In genomic region chr16:77252349-77252748, GRCm38 (mm10) we compare ENCODE assay signal across 15 mouse cellular contexts.
DNase-seq lines count a peak whose midpoint lies in the region; ATAC-seq and TF ChIP-seq lines count a peak whose summit lies in the region.
"Had no signal": no experiment of that assay in that cellular context is flagged by ENCODE, and none has a peak within 500 bp of the region (broad histone marks: within the 10 kb centered on the region; RNA-seq: fewer than 3 reads in every experiment).

No protein-coding gene starts in this region.

- H3K4me1 ChIP-seq in forebrain, embryonic 16.5 days (replicated peaks; ENCODE audit: control insufficient read depth, insufficient read depth, low read length), result no peaks in the 10 kb centered on the region
- H3K4me1 ChIP-seq in forebrain, embryonic 13.5 days, result no peaks in the 10 kb centered on the region
- no peaks in the 10 kb centered on the region for H3K4me1 ChIP-seq in kidney, postnatal 0 days (replicated peaks; ENCODE audit: insufficient read depth, low read length)
- H3K4me1 ChIP-seq in kidney, embryonic 14.5 days (ENCODE audit: control insufficient read depth, insufficient read depth, low read length), result no peaks in the 10 kb centered on the region
- H3K4me1 ChIP-seq: lung, embryonic 15.5 days; stomach, embryonic 15.5 days had no signal

- 25% methylated on average over 3 of the region's 3 CpGs for WGBS in forebrain, embryonic 16.5 days
- 37% methylated on average over 3 of the region's 3 CpGs for WGBS in forebrain, embryonic 13.5 days
- WGBS in kidney, postnatal 0 days, result 47% methylated on average over 3 of the region's 3 CpGs
- 55% methylated on average over 3 of the region's 3 CpGs for WGBS in kidney, embryonic 14.5 days

- peak; percentile 69 for TF ChIP-seq CTCF in kidney, postnatal 0 days (IDR thresholded peaks at IDR 0.05; ENCODE audit: low read depth)

- no peaks in the 10 kb centered on the region for H3K27me3 ChIP-seq in forebrain, embryonic 16.5 days (replicated peaks; ENCODE audit: control insufficient read depth, insufficient read depth, low read length)
- no peaks in the 10 kb centered on the region for H3K27me3 ChIP-seq in forebrain, embryonic 13.5 days
- no peaks in the 10 kb centered on the region for H3K27me3 ChIP-seq in kidney, postnatal 0 days (ENCODE audit: insufficient read depth, low read length)
- H3K27me3 ChIP-seq in kidney, embryonic 14.5 days (ENCODE audit: control insufficient read depth, insufficient read depth, low read length), result no peaks in the 10 kb centered on the region
- H3K27me3 ChIP-seq: lung, embryonic 15.5 days; stomach, embryonic 15.5 days had no signal

- H3K4me2 ChIP-seq in forebrain, embryonic 16.5 days (ENCODE audit: low read length), result no peak overlapping the region
- H3K4me2 ChIP-seq in forebrain, embryonic 13.5 days, result no peak overlapping the region
- H3K4me2 ChIP-seq in kidney, postnatal 0 days (ENCODE audit: low read length), result no peak overlapping the region
- H3K4me2 ChIP-seq in kidney, embryonic 14.5 days (replicated peaks; ENCODE audit: low read depth, low read length), result no peak overlapping the region
- H3K4me2 ChIP-seq: lung, embryonic 15.5 days; stomach, embryonic 15.5 days had no signal

- H3K9me3 ChIP-seq in forebrain, embryonic 16.5 days (ENCODE audit: control insufficient read depth, low read length), result no peaks in the 10 kb centered on the region
- no peaks in the 10 kb centered on the region for H3K9me3 ChIP-seq in forebrain, embryonic 13.5 days (replicated peaks)
- H3K9me3 ChIP-seq in kidney, postnatal 0 days (replicated peaks; ENCODE audit: low read length), result no peaks in the 10 kb centered on the region
- H3K9me3 ChIP-seq in kidney, embryonic 14.5 days (ENCODE audit: control insufficient read depth, low read length), result no peaks in the 10 kb centered on the region
- H3K9me3 ChIP-seq: lung, embryonic 15.5 days; stomach, embryonic 15.5 days had no signal

- no peak overlapping the region for H3K9ac ChIP-seq in forebrain, embryonic 16.5 days (replicated peaks; ENCODE audit: low read depth, low read length)
- H3K9ac ChIP-seq in forebrain, embryonic 13.5 days, result no peak overlapping the region
- H3K9ac ChIP-seq in kidney, postnatal 0 days (ENCODE audit: low read depth, low read length), result no peak overlapping the region
- H3K9ac ChIP-seq in kidney, embryonic 14.5 days (ENCODE audit: low read depth, low read length), result no peak overlapping the region
- H3K9ac ChIP-seq: lung, embryonic 15.5 days; stomach, embryonic 15.5 days had no signal

- no peak overlapping the region for H3K27ac ChIP-seq in forebrain, embryonic 16.5 days (ENCODE audit: low read length)
- H3K27ac ChIP-seq in forebrain, embryonic 13.5 days, result no peak overlapping the region
- H3K27ac ChIP-seq in kidney, postnatal 0 days, result no peak overlapping the region
- H3K27ac ChIP-seq in kidney, embryonic 14.5 days (ENCODE audit: low read depth, low read length), result no peak overlapping the region
- H3K27ac ChIP-seq: lung, embryonic 15.5 days; stomach, embryonic 15.5 days had no signal

- peaks cover 2% of the 10 kb centered on the region; the same call in 1 of the 2 replicates for H3K36me3 ChIP-seq in forebrain, embryonic 16.5 days (ENCODE audit: control insufficient read depth, insufficient read depth)
- H3K36me3 ChIP-seq in forebrain, embryonic 13.5 days (ENCODE audit: poor library complexity, severe bottlenecking), result peaks cover 20% of the 10 kb centered on the region; the same call in 1 of the 2 replicates
- no peaks in the 10 kb centered on the region for H3K36me3 ChIP-seq in kidney, postnatal 0 days (ENCODE audit: insufficient read depth, low read length)
- no peaks in the 10 kb centered on the region for H3K36me3 ChIP-seq in kidney, embryonic 14.5 days (ENCODE audit: control insufficient read depth, insufficient read depth, low read length)
- H3K36me3 ChIP-seq: lung, embryonic 15.5 days; stomach, embryonic 15.5 days had no signal

- no peak overlapping the region for H3K4me3 ChIP-seq in forebrain, embryonic 16.5 days (replicated peaks; ENCODE audit: low read length)
- no peak overlapping the region for H3K4me3 ChIP-seq in forebrain, embryonic 13.5 days
- no peak overlapping the region for H3K4me3 ChIP-seq in kidney, postnatal 0 days (replicated peaks; ENCODE audit: low read depth, low read length)
- H3K4me3 ChIP-seq in kidney, embryonic 14.5 days (ENCODE audit: low read length), result no peak overlapping the region
- H3K4me3 ChIP-seq: lung, embryonic 15.5 days; stomach, embryonic 15.5 days had no signal

- peak; percentile 49; the same call in 1 of the 2 replicates for ATAC-seq in forebrain, embryonic 16.5 days
- ATAC-seq in forebrain, embryonic 13.5 days, result no peak
- no peak for ATAC-seq in kidney, postnatal 0 days (replicated peaks; ENCODE audit: low FRiP score, low read depth)
- no peak for ATAC-seq in kidney, embryonic 14.5 days (ENCODE audit: low FRiP score, low TSS enrichment)
- ATAC-seq in CD4-positive, CD25-positive, alpha-beta regulatory T cell, adult 4 months, result no peak
- ATAC-seq: intestine, embryonic 16.5 days; midbrain, embryonic 16.5 days had no signal

- peak; percentile 92 for DNase-seq in kidney, postnatal 0 days (ENCODE audit: low spot score)
- peak; percentile 38 for DNase-seq in 416B (ENCODE audit: low read depth)
- DNase-seq in adipocyte (ENCODE audit: low spot score), result peak; percentile 41
- DNase-seq in urinary bladder, postnatal 25 days (ENCODE audit: low spot score), result no peak
- DNase-seq: cerebellum, postnatal 25 days; right cerebral cortex, postnatal 4 days; thymus, postnatal 4 days had no signal
